Mouse (Mus musculus): ENCODE data around the gene Mettl14.
A peak's percentile ranks its signal among the peaks of the same experiment; 100 is the strongest.
"Not testable (repeated sequence)": the region's sequence is repeated elsewhere in the genome, so short reads cannot be mapped to it uniquely, and the experiment has no call there.

Mettl14 gene

GRCm38 (mm10) chr3:123366820-123367219 lies 19.1 kb downstream of the Mettl14 start:
- DNase-seq (ENCODE audit: inconsistent age in 2 of 2, low spot score in 1 of 2) = not testable (repeated sequence)

- no peak for DNase-seq (ENCODE audit: inconsistent age in 2 of 2, low spot score in 1 of 2)
These were observed 29.4 kb downstream of the Mettl14 start for GRCm38 (mm10) chr3:123356377-123356991.

- DNase-seq (ENCODE audit: inconsistent age in 2 of 2, low spot score in 1 of 2) = no peak
These were observed 31.5 kb downstream of the Mettl14 start for GRCm38 (mm10) chr3:123354388-123354787.

- no peak for DNase-seq (ENCODE audit: inconsistent age in 2 of 2, low spot score in 1 of 2)
These were observed 32.2 kb downstream of the Mettl14 start for GRCm38 (mm10) chr3:123353661-123354060.

GRCm38 (mm10) chr3:123353183-123353582 lies 32.7 kb downstream of the Mettl14 start:
- peak in 1 of 2 experiments; percentile 72 for DNase-seq (ENCODE audit: inconsistent age in 2 of 2, low spot score in 1 of 2)

- no peak for DNase-seq (ENCODE audit: inconsistent age in 2 of 2, low spot score in 1 of 2)
These were observed 34.4 kb downstream of the Mettl14 start for GRCm38 (mm10) chr3:123351519-123351918.

- DNase-seq (ENCODE audit: inconsistent age in 2 of 2, low spot score in 1 of 2) = no peak
These were observed 35.3 kb downstream of the Mettl14 start for GRCm38 (mm10) chr3:123350602-123351001.

GRCm38 (mm10) chr3:123348080-123348802 lies 37.7 kb downstream of the Mettl14 start:
- no peak for DNase-seq (ENCODE audit: inconsistent age in 2 of 2, low spot score in 1 of 2)

GRCm38 (mm10) chr3:123343690-123344089 lies 42.2 kb downstream of the Mettl14 start:
- no peak for DNase-seq (ENCODE audit: inconsistent age in 2 of 2, low spot score in 1 of 2)

- no peak for DNase-seq (ENCODE audit: inconsistent age in 2 of 2, low spot score in 1 of 2)
These were observed 44.9 kb downstream of the Mettl14 start for GRCm38 (mm10) chr3:123341049-123341448.

- no peak for DNase-seq (ENCODE audit: inconsistent age in 2 of 2, low spot score in 1 of 2)
These were observed 47.2 kb downstream of the Mettl14 start for GRCm38 (mm10) chr3:123338666-123339195.

- no peak for DNase-seq (ENCODE audit: inconsistent age in 2 of 2, low spot score in 1 of 2)
These were observed 48.1 kb downstream of the Mettl14 start for GRCm38 (mm10) chr3:123337853-123338252.

- DNase-seq (ENCODE audit: inconsistent age in 2 of 2, low spot score in 1 of 2) = no peak
These were observed 49.0 kb downstream of the Mettl14 start for GRCm38 (mm10) chr3:123336951-123337350.

- no peak for DNase-seq (ENCODE audit: inconsistent age in 2 of 2, low spot score in 1 of 2)
These were observed 49.5 kb downstream of the Mettl14 start for GRCm38 (mm10) chr3:123336455-123336854.

GRCm38 (mm10) chr3:123335480-123335879 lies 50.4 kb downstream of the Mettl14 start:
- DNase-seq (ENCODE audit: inconsistent age in 2 of 2, low spot score in 1 of 2) = peak; percentile 50 to 82

- peak in 1 of 2 experiments; percentile 45 for DNase-seq (ENCODE audit: inconsistent age in 2 of 2, low spot score in 1 of 2)
These were observed 51.0 kb downstream of the Mettl14 start for GRCm38 (mm10) chr3:123334947-123335346.

GRCm38 (mm10) chr3:123333055-123333424 lies 52.9 kb downstream of the Mettl14 start:
- DNase-seq (ENCODE audit: inconsistent age in 2 of 2, low spot score in 1 of 2) = peak in 1 of 2 experiments; percentile 65

GRCm38 (mm10) chr3:123332330-123333054 lies 53.4 kb downstream of the Mettl14 start:
- DNase-seq (ENCODE audit: inconsistent age in 2 of 2, low spot score in 1 of 2) = no peak

GRCm38 (mm10) chr3:123330221-123330620 lies 55.7 kb downstream of the Mettl14 start:
- no peak for DNase-seq (ENCODE audit: inconsistent age in 2 of 2, low spot score in 1 of 2)

GRCm38 (mm10) chr3:123329251-123329650 lies 56.7 kb downstream of the Mettl14 start:
- peak; percentile 76 to 88 for DNase-seq (ENCODE audit: inconsistent age in 2 of 2, low spot score in 1 of 2)

- DNase-seq (ENCODE audit: inconsistent age in 2 of 2, low spot score in 1 of 2) = no peak
These were observed 61.6 kb downstream of the Mettl14 start for GRCm38 (mm10) chr3:123324326-123324725.

GRCm38 (mm10) chr3:123322147-123322546 lies 63.8 kb downstream of the Mettl14 start:
- peak in 1 of 2 experiments; percentile 84 for DNase-seq (ENCODE audit: inconsistent age in 2 of 2, low spot score in 1 of 2)
